Mouse (Mus musculus): ENCODE data around the gene Chchd5.

Gene Chchd5

DNA sequence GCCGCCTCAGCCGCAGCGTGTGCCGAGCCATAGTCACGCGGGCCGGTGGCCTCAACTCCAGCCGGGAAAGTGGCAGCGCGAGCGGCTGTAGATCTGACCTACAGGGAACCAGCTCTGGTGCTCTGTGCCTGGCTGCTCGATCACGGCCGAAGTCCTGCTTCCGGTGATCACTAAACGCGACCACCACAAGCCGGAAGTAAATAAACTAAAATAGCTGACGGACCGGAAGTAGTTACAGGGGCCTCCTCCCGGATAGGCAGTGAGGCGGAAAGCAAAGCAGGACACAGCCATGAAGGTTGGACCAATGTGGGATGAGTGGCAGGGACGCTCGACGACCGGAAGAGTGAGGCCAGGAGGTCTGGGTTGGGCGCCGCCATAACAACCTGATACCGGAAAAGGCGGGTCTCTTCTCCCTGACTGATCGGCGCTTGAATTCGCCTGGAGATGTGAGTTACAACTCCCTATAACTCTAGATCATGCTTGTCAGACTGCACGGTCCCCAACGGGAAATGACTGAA is at the start of gene Chchd5:
Gene Chchd5 (plus strand): TSS at position 289 of the 518 bp plus-strand sequence.
- DNase-seq = peak; percentile 89

DNA sequence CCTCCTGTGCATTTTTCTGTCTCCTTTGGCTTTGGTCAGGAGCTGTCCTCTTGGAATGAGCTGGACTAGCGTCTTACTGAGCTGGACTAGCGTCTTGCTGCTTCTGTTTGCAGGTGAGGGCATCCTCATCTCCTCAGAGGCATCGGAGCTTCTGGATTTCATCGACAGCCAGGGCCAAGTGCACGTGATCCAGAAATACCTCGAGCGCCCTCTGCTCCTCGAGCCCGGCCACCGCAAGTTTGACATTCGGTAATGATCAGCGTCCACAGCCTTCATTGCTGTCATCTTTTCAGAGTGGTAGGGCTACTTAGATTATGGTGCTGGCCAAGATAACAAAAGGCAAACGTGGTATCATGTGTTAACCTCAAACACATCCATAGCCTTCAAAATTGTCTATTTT is 48.4 kb upstream of the Chchd5 start:
- DNase-seq = peak; percentile 13

DNA sequence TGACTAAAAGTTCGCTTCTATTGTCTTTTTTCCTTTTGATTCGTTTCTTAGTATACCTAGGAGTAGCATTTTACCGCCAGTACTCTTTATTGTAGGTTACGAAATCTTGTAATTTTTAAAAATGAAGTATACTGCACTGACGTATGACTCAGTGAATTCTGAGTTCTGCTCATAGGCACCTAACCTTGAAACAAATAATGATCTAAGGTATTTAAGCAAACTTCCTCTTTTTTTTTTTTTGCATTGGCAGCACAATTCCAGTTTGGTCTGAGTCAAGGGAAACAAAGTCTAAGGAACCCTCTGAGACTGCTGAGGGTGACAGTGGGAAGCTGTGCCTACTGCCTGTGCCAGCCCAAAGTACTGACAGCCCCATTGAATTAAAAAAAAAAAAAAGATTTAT is 46.0 kb upstream of the Chchd5 start:
- no peak for DNase-seq

DNA sequence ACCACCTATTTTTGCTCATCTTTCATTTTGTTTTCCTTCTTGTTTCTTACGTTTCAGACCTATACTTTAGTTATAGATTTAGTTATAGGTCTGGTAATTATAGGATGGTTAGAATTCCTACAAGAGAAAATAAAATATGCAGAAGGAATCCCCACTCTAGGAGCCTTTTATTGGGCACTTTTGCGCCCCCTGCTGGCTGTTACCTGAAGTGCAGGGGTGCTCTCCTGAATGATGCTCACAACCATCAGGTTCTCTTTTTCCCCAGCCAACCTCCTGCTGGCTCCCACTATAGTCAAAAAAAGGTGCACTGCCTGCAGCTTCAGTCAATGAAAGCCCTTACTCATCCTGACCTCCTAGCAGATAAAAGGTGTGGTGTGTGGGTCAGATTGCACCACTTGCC is 44.5 kb upstream of the Chchd5 start:
- peak; percentile 32 for DNase-seq

DNA sequence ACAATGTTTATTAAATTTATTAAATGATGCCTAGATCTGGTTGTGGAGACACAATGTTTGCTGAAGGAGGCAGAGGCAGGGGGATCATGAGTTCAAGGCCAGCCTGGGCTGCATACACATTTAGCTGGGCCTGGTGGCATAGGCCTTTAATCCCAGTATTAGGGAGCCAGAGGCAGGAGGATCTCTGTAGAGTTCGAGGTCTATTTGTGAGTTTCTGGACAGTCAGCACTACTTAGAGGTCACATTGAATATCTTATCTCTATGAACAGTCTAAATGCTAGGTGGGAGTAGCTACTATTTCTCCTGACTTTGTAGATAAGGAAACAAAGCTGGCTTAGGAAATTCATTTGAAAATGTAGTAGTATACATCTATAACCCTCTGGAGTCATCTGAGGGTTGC is 42.0 kb upstream of the Chchd5 start:
- no peak for DNase-seq

DNA sequence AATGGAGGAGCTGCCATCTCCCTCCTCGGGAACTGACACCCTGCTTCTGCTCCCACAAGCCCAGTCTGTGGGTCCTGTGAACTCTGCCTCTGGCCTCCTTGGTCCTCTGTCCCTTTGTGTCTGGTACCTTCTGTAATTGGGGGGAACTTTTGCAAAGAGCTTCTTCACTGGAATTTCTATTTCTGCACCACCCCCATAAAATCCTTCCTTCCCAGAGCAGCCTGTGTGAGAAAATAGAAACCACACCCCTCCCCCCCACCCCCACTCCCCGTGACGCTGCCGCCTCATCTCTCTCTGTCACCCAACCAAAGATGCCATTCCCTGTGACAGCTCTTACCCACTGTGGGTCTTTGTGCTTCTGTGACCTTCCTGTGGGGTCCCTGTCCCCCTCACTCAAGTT is 39.1 kb upstream of the Chchd5 start:
- DNase-seq = no peak

DNA sequence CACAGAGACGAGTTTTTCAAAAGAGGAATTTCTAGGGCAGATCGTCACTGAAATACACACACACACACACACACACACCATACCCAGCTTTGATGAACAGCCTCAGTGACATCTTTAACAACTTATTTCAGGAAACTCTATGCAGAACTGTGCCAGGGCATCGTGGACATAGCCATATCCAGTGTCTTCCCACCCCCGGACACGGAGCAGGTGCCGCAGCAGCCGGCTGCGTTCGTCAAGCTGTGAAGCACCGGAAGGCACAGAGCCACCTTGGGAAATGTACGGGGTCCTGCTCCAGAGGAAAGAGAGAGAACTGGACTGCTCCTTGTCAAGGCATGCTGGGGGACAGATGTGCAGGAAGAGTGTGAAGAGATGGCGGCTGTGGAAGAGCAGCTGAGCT is 36.7 kb upstream of the Chchd5 start:
- DNase-seq = no peak

DNA sequence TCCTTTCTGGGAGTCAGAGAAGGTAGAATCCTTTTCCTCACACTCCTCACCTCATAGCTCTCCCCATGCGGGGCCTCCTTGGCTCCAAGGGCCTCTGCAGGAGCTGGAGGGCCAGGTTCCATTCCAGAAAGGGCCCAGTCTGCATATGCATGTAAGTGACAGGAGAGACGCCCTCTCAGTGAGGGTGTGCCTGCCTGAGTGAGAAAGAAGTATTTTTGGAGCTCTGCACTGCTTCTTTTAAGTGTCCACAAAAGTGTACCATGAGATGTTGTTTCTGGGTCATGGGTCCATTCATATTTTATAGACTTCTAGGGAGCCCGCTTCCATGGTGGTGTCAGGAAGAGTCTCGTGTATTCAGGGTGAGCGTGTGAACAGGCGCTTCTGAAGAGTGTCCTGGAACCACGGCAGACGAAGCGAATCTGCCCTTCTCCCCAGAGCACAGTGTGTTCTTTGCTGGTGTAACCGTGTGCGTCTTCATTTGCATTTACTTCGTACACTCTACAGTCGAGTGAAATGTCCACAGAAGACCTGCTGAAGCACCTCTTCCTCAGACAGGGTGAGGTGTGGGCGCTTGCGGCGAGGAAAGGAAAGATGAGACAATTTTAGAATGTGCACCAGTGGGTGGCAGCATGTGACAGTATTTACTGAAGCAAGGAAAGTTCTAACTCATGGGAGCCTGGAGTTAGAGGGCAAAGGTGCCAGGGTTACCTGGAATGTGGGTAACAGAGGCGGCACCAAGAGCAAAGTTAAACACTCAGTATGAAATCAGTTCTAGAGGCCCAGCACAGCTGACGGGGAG is 35.4 kb upstream of the Chchd5 start:
- no peak for DNase-seq

DNA sequence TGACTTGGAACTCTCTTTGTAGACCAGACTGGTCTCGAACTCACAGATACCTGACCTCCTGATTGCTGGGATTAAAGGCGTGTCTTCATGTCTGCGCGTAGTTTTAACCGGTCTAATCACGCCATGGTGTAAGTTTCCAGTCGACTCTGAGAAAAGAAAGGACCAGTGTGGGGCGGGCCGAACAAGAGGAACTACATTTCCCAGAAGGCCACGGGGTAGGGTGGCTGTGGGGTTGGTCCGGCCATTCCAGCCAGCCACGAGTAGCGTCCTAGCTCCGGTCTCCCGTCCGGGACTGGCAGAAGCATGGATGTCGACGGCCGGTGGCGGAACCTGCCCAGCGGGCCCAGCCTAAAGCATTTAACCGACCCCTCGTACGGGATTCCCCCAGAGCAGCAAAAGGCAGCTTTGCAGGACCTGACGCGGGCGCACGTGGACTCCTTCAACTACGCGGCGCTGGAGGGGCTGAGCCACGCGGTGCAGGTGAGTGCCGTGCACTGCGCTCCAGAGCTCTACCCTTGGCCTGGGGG is 28.7 kb upstream of the Chchd5 start, which contains the start of gene Polr1b:
Gene Polr1b (plus strand): TSS at position 212 of the 527 bp plus-strand sequence.
- peak; percentile 89 for DNase-seq

DNA sequence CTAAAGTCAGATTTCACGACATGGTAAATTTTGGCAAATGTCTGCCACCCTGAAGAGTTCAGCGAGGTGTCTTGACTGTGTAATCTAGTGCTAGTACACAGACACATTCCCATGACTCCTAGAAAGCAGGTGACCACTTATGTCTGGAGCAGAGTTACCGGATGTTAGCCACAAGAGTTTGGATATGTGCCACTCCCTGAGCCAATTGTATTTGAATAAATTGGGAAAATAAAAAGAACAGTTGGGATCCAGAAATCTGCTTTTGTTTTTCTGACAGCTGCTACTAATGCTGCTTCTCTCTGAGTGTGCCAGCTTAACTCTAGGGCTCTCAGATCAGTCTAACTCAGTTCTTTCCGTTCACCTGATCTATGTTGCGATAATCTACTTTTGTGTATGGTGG is 16.6 kb upstream of the Chchd5 start:
- no peak for DNase-seq

DNA sequence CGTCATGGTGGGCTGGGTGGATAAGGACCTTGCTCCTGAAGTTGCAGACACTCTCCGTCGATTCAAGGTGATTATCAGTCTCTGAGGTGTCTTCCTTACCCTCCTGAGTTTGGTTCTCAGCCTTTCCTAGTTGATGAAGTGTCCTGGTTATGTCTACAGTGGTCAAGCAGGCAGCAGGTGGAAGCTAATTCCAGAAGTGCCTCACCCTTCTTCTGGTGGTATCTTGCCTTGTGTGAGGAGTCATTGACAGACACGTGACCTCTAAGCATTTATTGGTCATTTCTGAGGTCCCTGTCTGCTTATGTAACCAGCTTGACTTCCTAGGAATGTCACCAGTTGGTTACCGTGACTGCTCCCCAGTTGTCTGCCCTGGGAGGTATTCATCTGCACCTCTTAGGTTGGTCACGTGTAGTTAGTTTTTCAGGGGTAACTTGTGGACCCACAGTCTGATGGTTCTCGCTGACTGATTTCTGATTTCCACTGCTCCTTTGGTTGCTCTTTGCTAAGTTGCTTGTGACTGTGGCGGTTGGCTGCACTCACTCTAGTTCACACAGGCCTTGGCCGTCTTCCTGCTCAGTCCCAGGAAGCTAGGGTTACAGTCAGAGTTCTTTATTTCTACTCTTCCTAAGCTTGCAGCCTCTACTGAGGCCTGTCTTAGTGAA is 13.7 kb upstream of the Chchd5 start:
- DNase-seq = no peak

DNA sequence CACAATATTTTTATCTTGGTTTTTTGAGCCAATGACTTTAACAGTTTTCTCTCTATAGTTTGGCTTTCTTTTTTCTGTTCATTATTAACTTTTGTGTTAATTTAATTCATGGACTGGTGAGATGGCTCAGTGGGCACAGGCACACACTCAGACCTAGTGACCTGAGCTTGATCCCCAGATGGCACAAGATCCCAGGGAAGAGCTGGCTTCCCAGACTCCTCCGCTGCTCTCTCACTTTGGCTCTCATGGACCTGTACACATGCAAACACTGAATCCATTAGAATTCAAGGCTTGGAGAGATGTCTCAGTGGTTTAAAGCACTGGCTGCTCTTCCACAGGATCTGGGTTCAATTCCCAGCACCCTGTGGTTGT is 13.1 kb upstream of the Chchd5 start:
- DNase-seq = no peak

DNA sequence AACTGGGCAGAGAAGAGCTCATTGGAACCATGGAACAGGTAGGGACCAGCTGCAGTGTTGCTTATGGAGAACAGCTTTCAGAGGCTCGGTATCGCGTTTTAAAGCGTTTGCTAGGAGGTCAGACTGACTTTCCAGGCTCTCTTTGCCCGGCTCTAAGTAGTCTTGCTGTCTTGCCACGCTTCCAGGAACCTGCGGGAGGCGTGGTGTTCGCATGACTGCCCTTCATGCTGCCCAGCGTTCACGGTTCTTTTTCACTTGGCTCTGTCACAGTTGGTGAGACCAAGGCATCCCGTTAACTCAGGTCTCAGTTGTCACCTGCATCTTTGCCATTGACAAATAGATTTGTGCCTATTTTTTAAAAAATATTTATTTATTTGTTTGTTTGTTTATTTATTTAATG is 11.4 kb upstream of the Chchd5 start:
- DNase-seq = no peak

DNA sequence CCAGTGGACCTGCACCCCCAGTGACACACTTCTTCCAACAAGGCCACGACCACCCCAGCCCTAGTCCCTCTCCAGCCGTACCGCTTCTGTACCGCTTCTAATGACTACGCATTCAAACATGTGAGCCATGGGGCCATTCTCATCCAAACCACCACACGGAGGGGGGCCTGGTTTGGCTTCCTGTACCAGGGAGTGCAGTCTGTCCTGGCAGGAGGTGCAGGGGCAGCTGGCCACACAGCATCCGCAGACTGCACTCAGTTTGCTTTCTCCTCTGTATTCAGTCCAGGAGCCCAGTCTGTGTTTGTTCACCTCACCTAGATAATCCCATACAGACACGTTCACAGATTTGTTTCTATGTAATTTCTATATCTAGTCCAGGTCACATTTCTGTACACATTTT is 7.5 kb upstream of the Chchd5 start:
- DNase-seq = no peak

DNA sequence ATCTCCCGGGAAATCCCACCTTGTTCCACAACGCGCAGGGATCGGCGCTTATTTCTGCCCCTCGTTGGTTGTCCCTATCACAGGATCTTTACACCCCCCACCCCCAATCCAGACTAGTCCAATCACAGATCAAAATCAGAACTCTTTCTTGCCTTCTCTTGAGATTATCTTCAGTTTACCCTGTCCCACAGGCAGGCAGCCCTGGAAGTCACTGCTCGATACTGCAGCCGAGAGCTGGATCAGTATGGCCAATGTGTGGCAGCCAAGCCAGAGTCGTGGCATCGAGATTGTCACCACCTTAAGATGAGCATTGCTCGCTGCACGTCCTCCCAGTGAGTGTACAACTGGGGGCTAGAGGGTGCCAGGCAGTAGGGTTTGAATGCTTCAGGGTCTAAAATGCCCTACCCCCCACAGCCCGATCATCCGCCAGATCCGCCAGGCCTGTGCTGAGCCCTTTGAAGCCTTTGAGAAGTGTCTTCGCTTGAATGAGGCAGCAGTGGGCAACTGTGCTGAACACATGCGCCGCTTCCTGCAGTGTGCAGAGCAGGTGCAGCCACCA is 566 bp downstream of the Chchd5 start:
- peak; percentile 14 for DNase-seq

DNA sequence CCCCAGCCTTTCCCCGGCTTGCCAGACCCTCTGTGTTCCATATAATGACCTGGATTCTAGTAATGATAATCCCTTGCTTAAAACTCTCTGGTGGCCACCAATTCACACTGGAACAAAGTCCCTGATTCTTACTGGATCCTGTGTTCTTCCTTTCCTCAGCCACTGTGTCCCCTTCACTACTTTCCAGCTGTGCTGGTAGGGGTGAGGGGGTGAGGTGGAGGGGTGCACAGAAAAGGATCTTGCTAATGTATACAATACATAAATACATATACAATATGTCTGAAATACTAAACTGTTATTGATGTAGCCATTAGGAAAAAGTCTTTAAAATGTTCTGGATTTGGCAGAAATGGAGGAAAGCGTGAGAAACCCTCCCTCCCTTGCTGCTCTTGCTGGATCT is 1.3 kb downstream of the Chchd5 start:
- no peak for DNase-seq

DNA sequence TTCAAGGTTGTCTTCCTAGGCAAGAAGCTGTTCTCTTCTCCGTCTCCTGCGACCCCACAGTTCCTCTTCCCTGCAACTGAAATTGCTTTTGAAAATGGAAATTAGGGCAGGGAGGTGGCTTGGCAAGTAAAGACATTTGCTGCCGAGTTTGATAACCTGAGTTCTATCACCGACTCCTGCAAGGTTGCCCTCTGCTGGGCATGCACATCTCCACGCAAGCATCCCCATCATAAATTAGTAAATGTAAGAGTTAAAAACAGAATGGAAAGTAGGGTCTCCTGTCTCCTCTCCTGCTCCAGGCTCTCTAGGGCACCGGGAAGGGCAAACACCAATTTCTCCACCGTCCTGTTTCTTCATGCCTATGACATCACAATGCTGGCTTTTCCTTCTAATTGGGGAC is 2.7 kb downstream of the Chchd5 start:
- no peak for DNase-seq

DNA sequence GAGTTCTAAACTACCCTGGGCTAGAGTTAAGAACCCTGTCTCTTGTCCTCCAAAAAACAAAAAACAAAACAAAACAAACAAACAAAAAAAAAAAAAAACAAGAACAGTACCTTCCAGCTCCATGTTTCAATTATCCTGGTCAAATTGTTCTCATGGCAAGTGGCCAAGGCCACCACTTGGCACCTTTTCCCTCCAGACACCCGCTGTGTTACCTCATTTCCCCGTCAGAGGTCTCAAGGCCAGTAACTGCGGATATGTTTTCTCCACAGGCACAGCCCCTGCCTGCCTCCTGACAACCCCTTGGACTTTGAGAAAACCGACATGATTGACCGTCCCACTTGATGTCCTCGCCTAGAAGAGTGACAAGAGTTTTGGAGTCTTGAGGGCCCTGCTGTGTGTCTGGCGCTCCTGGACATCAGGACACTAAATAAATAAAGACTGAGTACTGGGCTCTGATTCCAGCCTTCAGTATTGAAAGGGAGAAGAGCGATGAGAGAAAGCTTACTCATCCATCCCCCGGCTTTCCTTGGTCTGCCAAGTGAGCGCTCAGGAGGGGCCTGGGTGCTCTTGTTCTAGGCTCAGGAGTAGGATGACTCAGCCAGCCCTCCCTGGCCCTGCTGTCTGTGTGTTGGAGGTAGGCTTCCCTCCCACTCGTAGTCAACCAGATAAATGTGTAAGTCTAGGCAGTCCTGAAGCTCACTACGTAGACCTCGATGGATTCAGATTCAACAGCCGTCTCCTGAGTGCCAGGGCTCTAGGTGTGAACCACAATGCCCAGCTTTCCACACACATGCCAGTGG is 3.7 kb downstream of the Chchd5 start:
- no peak for DNase-seq

DNA sequence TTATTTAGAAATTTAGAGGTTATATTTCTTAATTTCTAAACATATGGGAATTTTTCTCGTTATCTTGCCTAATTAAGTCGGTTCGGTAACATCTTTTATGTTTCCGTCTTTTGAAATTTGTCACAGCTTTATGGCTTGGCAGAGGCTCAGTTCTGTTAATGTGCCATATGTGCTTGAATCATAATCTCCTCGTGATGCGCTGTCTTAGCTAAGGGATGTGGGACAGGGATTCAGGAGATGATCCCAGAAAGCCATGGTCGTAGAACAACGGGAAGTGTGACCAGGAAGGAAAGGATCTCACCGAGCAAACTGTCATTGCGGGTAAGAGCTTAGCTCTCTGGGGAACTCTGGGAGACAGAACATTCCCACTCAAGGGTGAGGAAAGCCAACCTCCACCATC is 10.4 kb downstream of the Chchd5 start:
- DNase-seq = no peak

DNA sequence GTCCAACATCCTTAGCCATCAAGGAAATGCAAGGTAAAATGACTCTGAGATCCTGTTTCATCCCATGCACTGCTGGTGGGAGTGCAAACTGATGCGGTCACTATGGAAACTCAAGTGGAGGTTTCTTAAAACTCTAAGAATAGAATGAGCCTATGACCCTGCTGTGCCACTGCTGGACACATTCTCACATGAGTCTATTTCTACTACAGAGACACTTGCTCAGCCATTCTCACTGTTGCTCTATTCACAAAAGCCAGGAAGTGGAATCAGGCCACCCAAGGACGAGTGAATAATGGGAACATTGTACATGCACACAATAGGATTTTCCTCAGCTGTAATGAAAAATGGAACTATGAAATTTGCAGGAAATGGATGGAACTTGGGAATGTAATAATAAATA is 19.3 kb downstream of the Chchd5 start:
- DNase-seq = no peak

DNA sequence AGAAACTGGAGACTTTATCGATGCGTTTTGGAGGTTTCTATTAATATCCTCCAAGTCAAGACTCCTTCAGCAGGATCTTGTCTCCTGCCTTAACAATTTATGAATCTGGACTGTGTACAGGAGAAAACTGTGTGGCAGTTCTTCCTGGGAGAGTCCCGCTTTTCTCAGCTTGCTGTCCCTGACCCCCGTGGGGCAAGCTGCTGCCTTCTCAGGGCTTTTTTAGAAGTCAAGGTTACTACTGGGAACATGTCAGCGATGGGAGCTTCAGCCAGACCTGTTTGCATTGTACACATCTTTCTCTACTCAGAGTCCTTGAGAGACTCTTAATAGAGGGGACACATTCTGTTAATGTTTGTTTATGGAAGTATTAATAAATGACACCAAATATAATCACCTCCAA is 20.9 kb downstream of the Chchd5 start:
- DNase-seq = no peak

DNA sequence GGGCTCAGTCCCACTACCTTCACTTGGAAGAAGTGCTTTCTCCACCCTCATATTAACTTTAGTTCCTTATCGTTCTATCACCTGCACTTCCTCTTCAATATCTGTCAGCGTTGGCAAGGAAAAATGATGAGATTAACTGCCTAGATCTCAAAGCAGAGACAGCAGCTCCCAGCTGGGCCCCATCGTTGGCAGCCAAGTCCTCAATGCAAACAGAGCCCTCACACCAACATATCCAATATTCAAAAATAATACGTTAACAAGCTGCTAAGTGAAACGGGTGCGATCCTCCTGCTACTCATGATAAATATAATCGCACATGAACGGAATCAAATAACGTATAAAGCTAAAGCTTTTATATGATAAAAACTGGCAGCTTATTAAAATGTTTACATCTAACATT is 21.6 kb downstream of the Chchd5 start:
- DNase-seq = no peak

DNA sequence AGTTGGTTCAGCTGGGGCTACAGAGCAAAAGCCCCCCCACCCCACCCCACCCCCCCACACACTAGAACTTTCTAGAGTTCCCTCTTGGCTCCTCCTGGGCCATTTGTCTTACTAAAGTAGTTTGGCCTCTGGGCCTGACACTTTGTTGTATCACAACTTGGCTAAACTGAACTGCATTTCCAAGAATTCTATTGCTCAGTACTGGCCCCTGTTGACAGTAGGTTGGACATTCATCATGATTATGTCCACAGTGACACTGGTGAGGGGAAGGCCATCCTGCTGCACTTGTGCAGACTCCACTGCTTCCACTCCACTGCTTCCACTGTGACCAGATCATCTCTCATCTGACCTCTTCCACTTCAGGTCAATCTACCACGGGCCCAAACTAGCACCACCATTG is 23.3 kb downstream of the Chchd5 start:
- no peak for DNase-seq

All from lung, postnatal 14 days (tissue).